Mouse (Mus musculus) testis, postnatal 10 days (tissue): ENCODE results near the gene Usp6nl.

ENCODE experiments used
- DNase-seq: peaks from one replicate; pipeline ENCODE4 v3.0.0; 2021; ENCODE audit warnings: low spot score

Usp6nl gene

DNA sequence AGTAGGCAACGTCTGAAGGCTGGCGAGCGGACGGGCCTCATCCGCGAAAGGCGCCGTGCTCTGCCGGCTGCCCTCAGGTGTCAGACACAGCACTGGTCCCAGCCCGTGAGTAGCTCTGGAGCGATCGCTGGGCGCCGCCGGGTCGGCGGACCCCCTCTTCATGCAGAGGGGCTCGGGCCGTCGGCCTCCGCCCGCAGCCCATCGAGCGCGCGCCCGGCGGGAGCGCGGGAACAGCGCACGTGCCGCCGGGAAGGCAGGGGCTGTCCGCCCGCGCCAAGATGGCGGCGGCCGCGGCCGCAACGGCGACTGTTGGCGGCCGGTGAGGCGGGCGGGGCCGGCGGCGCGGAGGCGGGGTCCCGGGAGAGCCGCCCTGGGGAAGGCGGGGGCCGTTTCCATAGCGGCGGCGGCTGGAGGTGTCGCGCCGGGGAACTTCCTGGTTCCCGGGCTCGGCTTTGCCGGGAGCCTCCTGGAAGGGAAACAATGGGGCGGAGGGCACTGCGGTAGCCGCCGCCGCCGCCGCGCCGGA, at the start of gene Usp6nl:
Gene Usp6nl (plus strand): TSS at position 292 of the 526 bp plus-strand sequence.
- DNase-seq, result peak; percentile 93

DNA sequence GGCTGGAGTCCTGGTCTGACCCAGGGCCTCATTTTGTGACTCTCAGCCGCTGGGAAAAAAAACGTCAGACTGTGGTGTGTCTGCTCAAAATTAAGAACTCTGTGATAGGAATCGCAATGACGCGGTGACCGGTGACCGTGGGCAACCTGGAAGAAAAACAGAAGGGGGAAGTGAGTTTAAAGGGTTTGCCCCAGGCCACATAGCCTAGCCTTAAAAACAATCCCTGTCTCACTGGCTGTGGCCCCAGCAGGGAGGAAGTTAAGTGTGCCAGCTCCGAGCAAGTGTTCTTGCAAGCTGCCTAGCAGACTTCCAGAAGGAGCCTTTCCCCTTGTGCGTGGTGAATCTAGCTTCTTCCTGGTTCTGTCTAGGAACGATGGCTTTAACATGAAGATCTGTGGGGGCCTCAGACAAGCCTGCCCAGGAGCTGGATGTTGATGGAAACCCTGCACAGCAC, 49.0 kb upstream of the Usp6nl start:
- no peak for DNase-seq

DNA sequence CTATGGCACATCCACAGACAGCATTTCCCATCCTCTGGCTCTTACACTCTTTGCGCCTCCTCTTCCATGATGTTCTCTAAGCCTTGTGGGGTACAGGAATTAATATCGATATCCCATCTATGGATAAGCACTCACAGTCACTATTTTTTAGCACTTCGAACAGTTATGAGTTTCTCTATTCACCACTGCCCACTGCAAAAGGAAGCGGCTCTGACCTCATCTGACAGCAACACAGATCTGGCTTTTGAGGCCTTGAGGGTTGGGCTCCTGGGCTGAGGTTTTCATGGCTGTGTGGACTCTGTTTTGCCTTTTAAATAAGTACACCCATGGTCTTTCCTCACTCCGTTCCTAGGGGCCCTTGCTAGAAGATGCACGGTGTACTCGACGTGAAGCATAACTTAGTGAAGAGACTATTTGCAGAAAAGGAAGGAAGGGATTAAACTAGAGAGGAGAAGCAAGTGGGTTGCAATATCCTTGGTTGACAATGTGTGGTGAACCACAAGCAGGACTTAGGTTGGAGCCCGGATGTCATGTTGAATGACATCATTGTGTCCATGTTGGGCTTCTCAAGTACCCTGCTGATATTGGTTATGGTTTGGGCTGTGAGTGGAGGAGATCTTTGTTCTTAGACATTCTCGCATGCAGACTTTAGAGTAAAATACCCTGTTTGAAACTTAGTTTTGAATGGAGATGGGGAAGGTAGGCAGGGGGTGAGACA, 43.5 kb upstream of the Usp6nl start:
- DNase-seq, result no peak

DNA sequence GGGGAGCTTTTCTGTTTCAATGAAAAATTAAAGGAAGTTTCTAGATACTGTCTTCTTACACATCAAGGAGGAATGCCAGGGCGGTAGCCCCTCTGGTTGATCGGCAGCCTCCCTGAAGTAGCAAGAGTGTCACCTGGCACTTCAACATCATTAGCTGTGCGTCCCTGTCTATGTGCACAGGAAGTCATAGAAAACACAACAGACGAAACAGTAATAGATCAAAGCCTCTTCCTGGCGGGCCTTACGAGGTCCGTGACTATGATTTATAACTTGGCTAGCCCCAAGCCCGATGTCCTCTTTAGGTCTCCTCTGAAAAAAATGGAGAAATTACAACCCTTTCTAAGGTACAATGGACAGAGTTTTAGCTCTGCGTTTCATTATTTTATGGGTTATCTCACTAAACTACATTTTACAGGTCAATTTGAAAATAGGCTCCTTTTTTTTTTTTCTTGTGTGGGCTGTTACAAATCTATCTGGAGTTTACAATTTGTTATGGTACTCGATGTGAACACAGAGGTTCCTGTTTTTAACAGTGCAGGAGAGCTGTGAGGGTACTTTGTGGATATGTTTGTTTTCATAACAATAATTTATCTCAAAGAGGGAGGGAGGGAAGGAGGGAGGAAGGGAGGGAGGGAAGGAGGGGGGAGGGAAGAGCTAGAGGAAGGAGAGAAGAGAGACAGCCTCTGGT, 42.7 kb upstream of the Usp6nl start:
- no peak for DNase-seq

DNA sequence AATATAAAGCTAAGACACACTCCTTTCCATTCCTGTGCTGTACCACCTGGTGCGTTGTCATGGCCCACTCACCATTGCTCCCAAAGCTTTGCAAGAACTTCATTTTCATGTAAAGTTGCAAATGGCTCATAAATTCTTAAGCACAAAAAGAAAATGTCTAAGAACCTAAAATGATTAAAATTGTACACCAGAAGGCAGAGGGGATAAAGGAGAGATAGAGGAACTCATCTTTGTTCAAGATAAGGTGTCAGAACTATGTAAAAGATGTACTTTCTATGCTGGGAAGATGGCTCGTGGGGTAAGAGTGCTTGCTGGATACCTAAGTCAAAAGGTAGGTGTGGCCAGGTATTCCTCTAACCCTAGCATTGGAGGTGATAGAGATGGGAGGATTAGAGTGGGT, 38.9 kb upstream of the Usp6nl start:
- DNase-seq, result no peak

DNA sequence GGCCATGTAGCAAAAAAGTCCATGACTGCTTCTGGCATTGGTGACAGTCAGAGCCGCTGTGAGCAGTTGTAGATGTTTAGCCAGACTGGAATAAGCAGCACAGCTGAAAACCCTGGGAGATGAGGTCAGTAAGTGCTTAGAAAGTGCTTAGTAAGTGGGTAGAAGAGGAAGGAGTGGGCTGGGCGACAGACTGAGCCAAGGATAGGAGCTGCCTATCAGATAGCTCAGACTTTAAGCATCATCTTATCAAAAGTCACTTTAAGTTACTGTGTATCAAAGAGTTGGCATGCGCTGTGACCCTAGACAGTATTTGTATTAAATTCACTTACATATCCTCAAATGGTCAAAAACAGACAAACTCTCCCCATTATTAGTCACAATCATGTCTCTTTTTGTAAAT, 37.7 kb upstream of the Usp6nl start:
- DNase-seq, result no peak

DNA sequence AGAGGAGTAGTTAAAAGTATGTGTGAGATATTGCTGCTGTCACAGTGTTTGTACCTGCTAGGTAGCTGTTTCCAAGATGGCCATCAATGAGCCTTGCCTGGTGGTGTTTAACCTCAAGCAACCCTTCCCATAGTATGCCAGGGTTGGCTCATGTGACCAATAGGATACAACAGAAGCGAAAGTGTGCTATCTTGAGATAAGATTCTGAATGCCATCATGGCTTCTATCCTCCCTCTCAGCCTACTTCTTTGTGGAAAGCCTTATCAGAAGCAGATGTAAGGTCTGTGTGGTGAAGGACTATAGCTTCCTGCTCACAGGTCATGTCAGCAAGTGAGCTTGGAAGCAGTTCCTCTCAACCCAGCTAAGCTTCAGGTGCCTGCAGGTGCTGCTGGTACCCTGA, 36.7 kb upstream of the Usp6nl start:
- DNase-seq, result no peak

DNA sequence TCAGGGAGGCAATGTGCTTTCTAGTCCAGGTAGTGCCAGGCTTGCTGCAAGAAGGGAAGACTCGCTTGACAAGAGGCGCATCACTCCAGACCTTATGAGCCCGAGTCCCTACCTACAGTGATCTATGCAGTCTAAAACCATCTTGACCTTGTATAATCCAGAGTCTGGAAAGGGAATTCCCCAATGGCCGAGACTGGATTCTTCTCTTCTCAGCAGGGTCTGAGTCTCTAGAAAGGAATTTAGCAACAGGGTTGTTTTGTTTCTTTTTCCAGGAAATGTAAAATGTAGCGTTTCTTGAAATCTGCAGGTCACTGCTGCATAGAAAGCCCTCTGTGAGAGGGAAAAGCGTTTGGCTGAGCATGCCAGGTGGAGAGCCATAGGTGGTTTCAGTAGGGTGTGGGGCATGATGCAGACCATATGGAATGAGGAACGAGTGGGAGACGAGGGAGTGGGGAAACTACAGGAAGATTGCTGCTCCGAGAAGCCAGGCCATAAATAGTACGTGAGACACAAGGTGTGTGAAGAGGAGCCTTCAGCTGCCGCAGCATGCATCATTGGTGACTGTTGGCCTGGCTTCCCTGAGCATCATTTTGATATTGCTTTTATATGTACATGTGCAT, 28.5 kb upstream of the Usp6nl start:
- no peak for DNase-seq

DNA sequence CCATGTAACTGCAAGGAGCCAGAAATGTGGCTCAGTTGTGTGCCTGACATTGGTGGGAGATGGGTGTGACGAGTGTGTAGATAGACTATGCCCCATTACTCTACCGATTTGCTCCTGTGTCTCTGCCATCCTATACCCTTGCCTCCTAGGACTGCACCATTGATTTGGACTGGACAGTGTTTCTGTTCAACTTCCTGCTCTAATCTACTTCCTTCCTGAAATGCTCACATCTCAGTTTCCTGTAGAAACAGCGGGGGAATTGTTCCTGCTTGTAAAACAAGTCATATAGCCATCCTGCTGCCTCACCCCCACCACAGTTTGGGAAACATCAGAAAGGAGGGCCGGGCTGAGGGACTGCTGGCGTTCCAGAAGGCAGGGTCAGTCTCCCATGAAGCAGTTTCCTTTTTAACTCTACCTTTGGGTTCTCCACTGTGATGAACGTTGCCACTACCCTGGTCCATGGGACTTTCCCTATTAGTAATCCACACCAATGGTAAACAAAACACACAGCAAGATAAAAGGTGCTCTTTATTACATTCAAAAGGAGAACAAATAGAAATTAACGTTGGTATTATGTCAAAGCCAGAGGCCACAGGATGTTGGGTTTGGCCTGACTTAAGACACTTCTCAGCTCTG, 27.4 kb upstream of the Usp6nl start:
- no peak for DNase-seq

DNA sequence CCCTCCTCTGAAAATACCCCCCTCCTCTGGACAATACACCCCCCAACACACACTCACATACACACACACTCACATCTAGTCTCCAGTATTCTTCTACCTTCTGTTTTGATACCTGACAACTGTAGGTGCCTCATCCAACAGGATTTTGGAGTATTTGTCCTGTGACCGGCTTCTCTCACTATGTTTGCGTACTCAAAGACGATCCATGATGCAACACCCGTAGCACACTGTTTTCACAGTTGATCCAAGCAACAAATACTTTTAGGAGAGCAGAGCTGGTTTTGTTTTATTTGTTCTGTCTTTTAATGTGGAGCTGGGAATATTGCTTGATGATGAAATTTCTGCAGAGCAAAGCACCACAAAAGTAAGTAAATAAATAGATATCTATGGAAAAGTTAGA, 17.7 kb upstream of the Usp6nl start:
- DNase-seq, result no peak

DNA sequence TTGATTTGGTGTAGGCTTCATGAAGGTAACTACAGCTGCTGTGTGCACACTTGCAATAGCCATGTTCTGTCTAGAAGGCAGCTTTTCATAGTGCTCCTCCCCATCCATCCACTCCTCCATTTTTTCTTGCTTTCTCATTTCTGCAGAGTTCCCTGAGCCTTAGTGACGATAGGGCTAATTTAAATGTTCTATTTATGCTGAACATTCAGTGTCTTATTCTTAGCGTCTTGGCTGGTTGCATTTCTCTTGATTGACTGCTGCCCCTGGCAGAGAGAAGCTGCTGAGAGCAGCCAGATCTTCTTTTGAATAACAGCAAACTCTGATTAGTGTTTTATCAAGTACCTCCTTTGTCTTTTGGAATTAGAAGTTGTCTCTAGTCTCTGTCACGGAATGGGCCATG, 15.6 kb upstream of the Usp6nl start:
- DNase-seq, result no peak

DNA sequence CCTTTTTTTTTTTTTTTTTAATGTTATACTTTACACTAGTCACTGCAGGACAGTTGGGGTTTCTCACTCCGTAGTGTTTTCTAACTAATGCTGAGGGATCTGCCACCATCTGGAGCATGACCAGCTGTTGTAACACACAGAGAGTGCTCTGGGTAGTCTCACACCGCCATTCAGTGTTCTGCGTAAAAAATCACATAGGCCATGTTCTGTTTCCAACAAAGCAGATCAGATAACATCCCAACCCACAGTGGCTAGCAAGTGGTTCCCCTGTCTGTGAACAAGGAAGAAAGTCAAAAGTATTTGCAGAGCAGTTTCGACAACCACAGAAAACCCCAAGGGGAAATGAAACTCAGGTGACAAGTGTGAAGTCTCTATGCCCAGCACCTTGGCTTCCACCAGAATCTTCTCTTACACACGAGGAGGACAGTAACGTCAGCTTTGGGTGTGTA, 13.1 kb upstream of the Usp6nl start:
- DNase-seq, result no peak

DNA sequence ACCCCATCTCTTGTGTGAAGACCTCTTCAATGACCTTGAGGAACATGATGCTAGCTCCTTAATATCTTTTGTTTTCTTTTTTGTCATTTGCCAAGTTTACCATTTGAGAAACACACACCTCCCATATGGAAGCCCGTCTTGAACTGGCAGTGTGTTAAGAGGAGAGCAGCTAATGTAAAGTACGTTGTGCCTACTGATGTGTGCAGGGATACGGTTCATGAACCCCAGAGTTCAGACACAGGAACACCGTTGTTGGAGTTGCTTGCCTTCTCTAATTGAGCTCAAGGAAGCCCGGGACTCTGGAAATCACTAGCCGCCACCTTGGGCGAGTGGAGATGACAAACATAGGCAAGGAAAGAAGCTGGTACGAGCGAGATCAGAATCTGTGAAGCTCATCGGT, 9.7 kb upstream of the Usp6nl start:
- DNase-seq, result no peak

DNA sequence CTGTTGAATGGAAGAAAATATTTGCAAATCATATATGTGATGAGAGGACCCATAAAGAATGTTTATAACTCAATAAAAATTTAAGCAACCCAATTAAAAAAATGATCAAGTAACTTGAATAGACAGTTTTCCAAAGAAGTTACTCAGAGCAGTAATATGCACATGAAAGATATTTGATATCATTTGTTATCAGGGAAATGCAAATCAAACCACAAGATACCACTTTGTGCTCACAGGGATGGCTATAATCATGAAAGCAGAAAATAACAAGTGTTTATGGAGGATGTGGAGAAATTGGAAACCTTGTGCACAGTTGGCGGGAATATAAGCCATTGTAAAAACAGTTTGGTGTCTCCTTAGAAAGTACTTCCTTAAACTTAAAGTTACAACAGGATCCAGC, 8.7 kb upstream of the Usp6nl start:
- DNase-seq, result no peak

DNA sequence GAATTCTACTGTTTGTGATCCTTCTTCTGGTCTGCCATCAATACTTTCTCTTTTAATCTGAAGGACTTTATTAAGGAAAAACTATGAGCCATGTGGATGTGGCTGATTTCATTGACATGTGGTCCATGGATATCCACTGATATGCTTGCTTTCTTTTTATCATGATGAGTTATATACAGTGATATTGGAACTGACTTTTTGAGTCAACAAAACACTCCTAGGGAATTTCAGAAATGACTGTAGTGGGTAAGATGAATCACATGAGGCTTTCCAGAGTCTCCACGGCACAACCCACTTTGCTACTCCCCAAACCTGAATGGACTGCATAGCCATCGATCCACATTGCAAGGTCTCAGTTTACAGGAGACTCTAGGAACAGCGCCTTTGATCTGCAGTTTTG, 2.3 kb upstream of the Usp6nl start:
- no peak for DNase-seq

DNA sequence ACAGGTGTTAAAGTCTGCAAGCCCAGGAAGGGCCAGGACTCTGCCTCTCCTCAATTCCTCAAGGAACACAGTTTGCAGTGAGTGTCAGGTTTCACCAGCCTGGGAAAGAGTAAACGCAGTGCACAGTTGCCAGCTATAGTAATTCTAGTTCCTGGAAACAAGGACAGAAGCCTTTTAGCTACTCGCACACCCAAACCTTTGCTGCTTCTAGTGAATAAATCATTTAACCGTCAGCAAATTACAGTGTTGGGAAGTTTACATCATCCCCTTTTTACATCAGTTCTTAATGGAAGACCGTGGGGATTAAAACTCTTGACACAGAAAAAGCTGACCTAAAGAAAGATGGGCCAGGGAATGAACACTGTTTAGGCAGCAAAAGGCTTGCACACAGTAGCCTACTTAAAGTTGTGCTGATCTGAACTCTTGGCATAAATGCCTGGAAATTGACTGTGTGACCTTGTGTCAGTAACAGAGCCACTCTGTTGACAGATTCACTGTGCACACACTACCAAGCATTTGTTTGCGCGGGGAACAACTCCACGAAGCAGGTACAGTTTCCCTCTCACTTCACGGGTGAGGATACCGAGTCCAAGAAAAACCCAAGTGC, 595 bp upstream of the Usp6nl start:
- DNase-seq, result no peak

DNA sequence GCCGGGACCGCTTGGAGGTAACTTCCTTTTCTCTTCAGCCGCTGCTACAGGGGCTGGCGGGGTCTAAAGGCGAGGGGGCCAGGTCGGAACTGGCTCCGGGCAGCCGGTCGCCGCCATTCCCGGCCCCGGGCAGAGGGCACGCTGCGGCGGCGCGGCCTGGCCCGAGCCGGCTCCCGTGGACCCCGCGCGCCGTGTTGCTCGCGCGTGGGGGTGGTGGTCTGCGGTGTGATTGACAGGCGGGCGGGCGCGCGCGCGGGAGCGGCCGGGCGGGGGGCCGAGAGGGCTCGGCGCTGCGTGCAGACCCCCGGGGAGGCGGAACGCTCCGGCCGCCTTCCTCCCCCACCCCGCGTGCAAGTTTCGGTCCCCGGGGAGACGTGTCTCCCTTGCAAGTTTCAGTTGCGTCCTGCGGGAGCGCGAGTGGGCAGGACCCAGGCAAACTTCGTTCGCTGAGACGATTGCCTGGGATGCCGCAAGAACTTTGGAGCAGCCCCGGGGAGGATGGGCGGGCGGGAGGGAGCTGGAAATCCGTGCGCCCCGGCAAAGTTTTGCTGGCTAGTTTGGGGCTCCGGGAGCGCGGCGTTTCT, 563 bp downstream of the Usp6nl start:
- DNase-seq, result peak; percentile 78

DNA sequence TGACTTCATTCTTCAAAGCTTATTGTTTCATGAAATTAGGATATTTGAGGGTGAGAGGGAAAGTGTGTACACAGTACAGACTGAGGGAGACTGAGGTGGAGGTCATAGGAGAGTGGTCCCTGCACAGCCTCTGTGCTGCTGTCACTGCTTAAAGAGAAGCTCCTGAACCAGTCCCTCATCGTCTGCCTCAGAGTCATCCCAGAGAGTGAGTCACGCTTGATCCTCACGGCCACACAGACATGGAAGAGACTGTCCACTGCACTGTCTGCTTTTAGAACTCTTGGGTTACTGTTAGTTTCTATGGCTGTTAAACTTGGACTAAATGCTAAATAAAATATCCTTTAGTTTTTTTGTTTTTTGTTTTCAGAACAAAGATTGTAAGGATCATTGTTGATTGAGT, 3.2 kb downstream of the Usp6nl start:
- no peak for DNase-seq

DNA sequence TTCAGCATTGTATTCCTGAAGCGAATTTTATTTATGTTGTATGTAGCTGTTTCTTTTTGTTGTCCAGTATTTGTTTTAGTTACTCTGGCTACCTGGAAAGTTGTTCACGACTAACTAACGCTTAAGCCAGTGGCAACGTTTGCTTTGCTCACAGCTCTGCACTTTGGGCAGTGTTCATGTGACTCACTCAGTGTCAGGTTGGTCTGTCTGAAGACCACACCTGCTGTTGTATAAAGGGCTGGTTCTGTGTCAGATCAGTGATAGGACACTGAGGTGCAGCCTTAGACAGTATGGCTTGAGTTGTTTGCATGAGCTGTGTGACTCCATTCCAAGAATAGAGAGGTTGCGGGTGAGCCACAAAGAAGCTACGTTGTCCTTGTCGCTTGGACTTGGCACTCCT, 6.5 kb downstream of the Usp6nl start:
- DNase-seq, result no peak

DNA sequence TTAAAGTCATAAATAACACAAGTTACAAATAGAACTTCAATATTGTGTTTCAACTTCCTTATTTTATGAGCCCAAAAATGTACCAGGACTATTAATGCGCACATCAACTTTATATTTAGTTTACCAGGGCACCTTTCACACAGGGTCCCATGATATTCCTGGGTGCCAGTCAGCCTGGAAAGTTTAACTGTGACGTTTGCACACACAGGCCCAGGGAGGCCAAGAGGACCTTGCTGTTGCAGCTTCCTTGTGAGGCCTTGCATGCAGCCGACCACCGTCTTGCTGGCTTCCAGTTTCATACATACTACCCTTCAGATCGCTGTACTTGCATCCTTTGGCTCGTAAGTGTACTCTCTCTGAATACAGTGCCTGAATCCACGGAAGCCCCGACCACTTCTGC, 8.3 kb downstream of the Usp6nl start:
- no peak for DNase-seq

DNA sequence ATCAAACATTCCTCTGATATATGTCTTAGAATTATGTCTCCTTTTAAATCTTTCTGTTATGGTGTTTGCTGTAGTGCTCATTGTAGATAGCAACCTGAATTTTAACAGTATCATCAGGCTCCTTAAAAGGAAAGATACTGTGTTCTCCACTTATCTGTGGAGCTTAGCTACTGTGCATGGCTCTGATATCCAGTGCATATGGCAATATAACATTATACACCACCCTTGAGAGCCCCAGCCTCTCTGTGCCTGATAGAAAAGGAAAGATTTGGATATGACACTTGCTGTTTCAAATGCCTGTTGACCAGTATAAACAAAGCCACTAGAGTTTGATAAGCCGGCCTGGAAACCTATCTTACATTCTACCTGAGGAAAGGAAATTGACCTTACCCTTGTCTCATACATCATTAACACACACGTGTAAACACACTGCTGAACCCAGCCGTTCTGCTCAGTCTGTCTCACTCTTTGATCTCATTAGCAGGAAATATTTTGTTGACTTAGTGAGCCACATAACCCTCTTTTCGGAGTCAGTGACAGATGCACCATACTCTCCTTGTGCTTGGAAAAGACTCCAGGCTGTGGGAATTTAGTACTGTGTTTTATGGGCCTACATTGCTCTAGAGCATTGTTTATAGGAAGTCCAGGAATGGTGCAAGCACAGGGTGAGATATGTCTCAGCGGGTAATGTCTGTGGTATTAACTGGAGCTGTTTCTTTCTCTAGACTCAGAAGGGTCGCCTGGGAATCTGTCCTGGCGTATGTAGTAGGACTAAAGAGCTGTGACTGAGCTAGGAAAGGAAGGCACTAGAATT, 9.1 kb downstream of the Usp6nl start:
- DNase-seq, result no peak
